Mouse (Mus musculus): Measurements from ENCODE around the gene Wnt1. TPM values are rescaled to one million over a fixed set of nuclear protein-coding genes. Genes with fewer than 3 reads are reported as not detected.
A peak's percentile ranks its signal among the peaks of the same experiment; 100 is the strongest.
"Not testable (repeated sequence)": the region's sequence is repeated elsewhere in the genome, so short reads cannot be mapped to it uniquely, and the experiment has no call there.

Wnt1 gene
- polyA plus RNA-seq, 1 experiment from 2014 or later = not detected

GRCm38 (mm10) chr15:98806071-98806808 lies 16.6 kb downstream of the Wnt1 start:
- Histone ChIP-seq H3K4me1 (ENCODE audit: control insufficient read depth, insufficient read depth, low read length) (peaks cover 51% of the 10 kb centered on the region), H3K27ac (ENCODE audit: low read depth, low read length) (no peak overlapping the region), H3K9ac (ENCODE audit: low read depth, low read length) (no peak overlapping the region), H3K4me3 (ENCODE audit: low read depth, low read length) (peak overlapping the region; percentile 41), H3K9me3 (replicated peaks; ENCODE audit: control insufficient read depth, low read length) (no peaks in the 10 kb centered on the region), H3K4me2 (peak overlapping the region; percentile 74), H3K27me3 (ENCODE audit: control insufficient read depth, insufficient read depth, low read length) (peaks cover 88% of the 10 kb centered on the region), H3K36me3 (ENCODE audit: control insufficient read depth, insufficient read depth, low read length) (peaks cover 4% of the 10 kb centered on the region; the same call in 1 of the 2 replicates)
- WGBS (ENCODE audit: insufficient replicate concordance) = 4% methylated on average over 30 of the region's 30 CpGs
- ATAC-seq (replicated peaks; ENCODE audit: insufficient number of reproducible peaks, low FRiP score, low TSS enrichment) = no peak

- Histone ChIP-seq H3K9ac (ENCODE audit: low read depth, low read length) (0 out of 2 replicates have a peak overlapping the region, but pooled peaks have one; percentile 52), H3K27me3 (ENCODE audit: control insufficient read depth, insufficient read depth, low read length) (peaks cover 80% of the 10 kb centered on the region), H3K9me3 (replicated peaks; ENCODE audit: control insufficient read depth, low read length) (no peaks in the 10 kb centered on the region), H3K27ac (ENCODE audit: low read depth, low read length) (no peak overlapping the region), H3K4me2 (peak overlapping the region; percentile 74), H3K36me3 (ENCODE audit: control insufficient read depth, insufficient read depth, low read length) (peaks cover 4% of the 10 kb centered on the region; the same call in 1 of the 2 replicates), H3K4me1 (ENCODE audit: control insufficient read depth, insufficient read depth, low read length) (peaks cover 51% of the 10 kb centered on the region), H3K4me3 (ENCODE audit: low read depth, low read length) (peak overlapping the region; percentile 41)
- no peak for ATAC-seq (replicated peaks; ENCODE audit: insufficient number of reproducible peaks, low FRiP score, low TSS enrichment)
- 1% methylated on average over 54 of the region's 58 CpGs for WGBS (ENCODE audit: insufficient replicate concordance)
Measured at GRCm38 (mm10) chr15:98806809-98807770, 17.4 kb downstream of the Wnt1 start.

DNA sequence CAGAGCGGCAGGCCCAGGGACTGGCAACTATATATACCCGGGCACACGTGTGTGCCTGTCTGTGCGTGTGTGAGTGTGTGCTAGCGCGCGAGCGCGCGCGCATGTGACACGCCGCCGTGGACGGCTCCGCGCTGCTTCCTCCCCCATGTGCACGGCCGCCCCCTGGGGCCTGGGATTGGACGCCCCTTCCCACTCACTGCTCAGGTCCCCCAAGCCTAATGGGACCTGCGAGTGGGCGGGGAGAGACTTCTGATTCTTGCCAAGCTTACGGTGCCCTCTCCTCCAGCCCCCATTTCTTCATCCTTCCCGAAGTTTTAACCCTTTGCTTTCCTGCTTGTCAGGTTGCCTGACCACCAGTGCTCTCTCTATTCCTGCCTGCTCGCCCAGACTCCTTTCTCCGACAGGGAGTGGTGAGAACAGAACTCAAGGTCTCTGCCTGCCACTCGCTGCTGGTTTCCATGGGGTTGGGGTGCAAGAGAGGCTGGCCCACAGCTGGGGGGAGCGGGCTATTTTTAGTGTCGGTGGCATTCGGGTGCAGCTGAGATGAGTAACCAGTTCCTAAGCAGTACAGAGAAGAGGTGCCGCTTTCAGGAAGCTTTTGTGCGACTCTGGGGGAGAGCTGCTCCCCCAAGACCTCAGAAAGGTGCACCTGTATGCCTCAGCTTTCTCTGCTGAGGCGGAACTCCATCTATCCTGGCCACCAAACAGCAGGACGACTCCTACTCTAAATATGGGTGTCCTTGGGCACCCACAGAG lies 18.4 kb downstream of the Wnt1 start:
- Histone ChIP-seq H3K4me2 (peak overlapping the region; percentile 74), H3K9me3 (replicated peaks; ENCODE audit: control insufficient read depth, low read length) (no peaks in the 10 kb centered on the region), H3K4me1 (ENCODE audit: control insufficient read depth, insufficient read depth, low read length) (peaks cover 48% of the 10 kb centered on the region), H3K27me3 (ENCODE audit: control insufficient read depth, insufficient read depth, low read length) (peaks cover 70% of the 10 kb centered on the region), H3K4me3 (ENCODE audit: low read depth, low read length) (peak overlapping the region; percentile 41), H3K27ac (ENCODE audit: low read depth, low read length) (no peak overlapping the region), H3K9ac (ENCODE audit: low read depth, low read length) (no peak overlapping the region), H3K36me3 (ENCODE audit: control insufficient read depth, insufficient read depth, low read length) (peaks cover 9% of the 10 kb centered on the region)
- ATAC-seq (replicated peaks; ENCODE audit: insufficient number of reproducible peaks, low FRiP score, low TSS enrichment) = peak; percentile 20; the same call in 1 of the 2 replicates
- 2% methylated on average over 25 of the region's 34 CpGs for WGBS (ENCODE audit: insufficient replicate concordance)

DNA sequence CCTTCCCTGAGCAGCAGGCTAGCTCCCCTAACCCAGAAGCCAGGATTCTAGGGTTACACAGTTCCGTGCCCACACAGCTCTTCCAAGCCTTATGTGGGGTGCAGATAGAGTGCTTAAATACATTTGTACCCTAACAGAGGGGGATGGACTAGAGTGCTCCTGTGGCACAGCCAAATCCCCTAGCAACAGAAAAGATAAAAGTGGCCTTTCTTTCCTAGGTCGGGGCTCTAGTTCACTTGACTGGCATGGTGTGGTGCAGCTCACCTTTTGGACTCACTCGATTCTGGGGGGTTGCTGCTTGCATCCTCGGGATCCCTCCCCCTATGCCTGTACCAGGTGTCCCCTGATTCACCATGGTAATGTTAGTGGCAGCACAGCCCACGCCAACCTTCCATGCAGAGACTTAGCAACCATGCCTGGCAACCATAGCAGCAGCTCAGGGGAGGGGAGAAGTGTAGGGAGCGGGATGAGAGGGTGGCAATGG lies 19.0 kb downstream of the Wnt1 start:
- Histone ChIP-seq H3K4me1 (ENCODE audit: control insufficient read depth, insufficient read depth, low read length) (peaks cover 44% of the 10 kb centered on the region), H3K4me3 (ENCODE audit: low read depth, low read length) (peak overlapping the region; percentile 41), H3K27me3 (ENCODE audit: control insufficient read depth, insufficient read depth, low read length) (peaks cover 64% of the 10 kb centered on the region), H3K4me2 (peak overlapping the region; percentile 74), H3K9ac (ENCODE audit: low read depth, low read length) (no peak overlapping the region), H3K36me3 (ENCODE audit: control insufficient read depth, insufficient read depth, low read length) (peaks cover 13% of the 10 kb centered on the region), H3K9me3 (replicated peaks; ENCODE audit: control insufficient read depth, low read length) (no peaks in the 10 kb centered on the region), H3K27ac (ENCODE audit: low read depth, low read length) (no peak overlapping the region)
- no peak for ATAC-seq (replicated peaks; ENCODE audit: insufficient number of reproducible peaks, low FRiP score, low TSS enrichment)
- WGBS (ENCODE audit: insufficient replicate concordance) = 8% methylated on average over 6 of the region's 6 CpGs

DNA sequence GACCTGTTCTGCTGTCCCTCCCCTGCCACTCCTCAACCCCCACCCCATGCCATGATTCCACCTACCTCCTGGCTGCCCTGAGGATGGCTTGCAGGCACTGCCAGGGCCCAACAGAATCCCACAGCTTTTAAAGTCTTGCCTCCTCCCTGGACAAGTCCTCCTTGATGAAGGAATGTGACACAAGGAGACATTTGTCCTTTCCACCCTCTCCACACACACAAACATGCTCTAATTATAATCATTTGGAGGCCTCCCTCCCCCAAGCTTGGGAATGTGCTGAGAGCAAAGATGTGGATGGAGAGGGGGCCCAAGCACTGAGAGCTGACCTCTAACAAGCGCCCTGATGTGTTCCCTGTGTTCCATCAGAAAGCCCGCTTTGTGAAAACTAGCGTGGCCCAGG lies 19.7 kb downstream of the Wnt1 start, which contains the start of gene Ddn:
Gene Ddn, minus strand, starts transcription at position 101 of the 400 bp plus-strand sequence.
- H3K4me3 ChIP-seq (ENCODE audit: low read depth, low read length) = peak within 1 kb of the TSS; percentile 41
- peak within 1 kb of the TSS; percentile 74 for H3K4me2 ChIP-seq
- ATAC-seq (replicated peaks; ENCODE audit: insufficient number of reproducible peaks, low FRiP score, low TSS enrichment) = no peak
- peaks cover 42% of the 10 kb centered on the region for H3K4me1 ChIP-seq (ENCODE audit: control insufficient read depth, insufficient read depth, low read length)
- H3K27ac ChIP-seq (ENCODE audit: low read depth, low read length) = no peak within 1 kb of the TSS
- peaks cover 57% of the 10 kb centered on the region for H3K27me3 ChIP-seq (ENCODE audit: control insufficient read depth, insufficient read depth, low read length)
- no peak within 1 kb of the TSS for H3K9ac ChIP-seq (ENCODE audit: low read depth, low read length)
- peaks cover 19% of the 10 kb centered on the region for H3K36me3 ChIP-seq (ENCODE audit: control insufficient read depth, insufficient read depth, low read length)
- H3K9me3 ChIP-seq (replicated peaks; ENCODE audit: control insufficient read depth, low read length) = no peaks in the 10 kb centered on the region
- 32% methylated on average over 3 of the region's 3 CpGs for WGBS (ENCODE audit: insufficient replicate concordance)

DNA sequence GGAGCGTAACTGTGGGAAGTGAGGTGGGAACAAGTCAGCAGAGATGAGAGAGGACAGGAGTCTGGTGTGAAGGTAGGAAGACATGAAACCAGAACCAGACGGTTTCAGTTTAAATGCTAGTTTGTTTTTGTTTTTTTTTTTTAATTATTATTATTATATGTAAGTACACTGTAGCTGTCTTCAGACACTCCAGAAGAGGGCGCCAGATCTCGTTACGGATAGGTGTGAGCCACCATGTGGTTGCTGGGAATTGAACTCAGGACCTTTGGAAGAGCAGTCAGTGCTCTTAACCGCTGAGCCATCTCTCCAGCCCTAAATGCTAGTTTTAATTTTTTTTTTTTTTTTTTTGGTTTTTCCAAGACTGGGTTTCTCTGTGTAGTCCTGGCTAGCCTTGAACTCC lies 20.6 kb downstream of the Wnt1 start:
- Histone ChIP-seq H3K27me3 (ENCODE audit: control insufficient read depth, insufficient read depth, low read length) (peaks cover 49% of the 10 kb centered on the region), H3K36me3 (ENCODE audit: control insufficient read depth, insufficient read depth, low read length) (peaks cover 24% of the 10 kb centered on the region), H3K4me1 (ENCODE audit: control insufficient read depth, insufficient read depth, low read length) (peaks cover 38% of the 10 kb centered on the region)
- not testable (repeated sequence) for H3K4me3 ChIP-seq (ENCODE audit: low read depth, low read length); H3K27ac ChIP-seq (ENCODE audit: low read depth, low read length); ATAC-seq (replicated peaks; ENCODE audit: insufficient number of reproducible peaks, low FRiP score, low TSS enrichment); H3K9ac ChIP-seq (ENCODE audit: low read depth, low read length); H3K9me3 ChIP-seq (replicated peaks; ENCODE audit: control insufficient read depth, low read length); H3K4me2 ChIP-seq
- 74% methylated on average over 6 of the region's 6 CpGs for WGBS (ENCODE audit: insufficient replicate concordance)

- Histone ChIP-seq H3K4me1 (ENCODE audit: control insufficient read depth, insufficient read depth, low read length) (peaks cover 16% of the 10 kb centered on the region), H3K27ac (ENCODE audit: low read depth, low read length) (no peak overlapping the region), H3K4me2 (no peak overlapping the region), H3K9me3 (replicated peaks; ENCODE audit: control insufficient read depth, low read length) (no peaks in the 10 kb centered on the region), H3K4me3 (ENCODE audit: low read depth, low read length) (no peak overlapping the region), H3K36me3 (ENCODE audit: control insufficient read depth, insufficient read depth, low read length) (peaks cover 27% of the 10 kb centered on the region), H3K27me3 (ENCODE audit: control insufficient read depth, insufficient read depth, low read length) (peaks cover 22% of the 10 kb centered on the region), H3K9ac (ENCODE audit: low read depth, low read length) (no peak overlapping the region)
- no peak for ATAC-seq (replicated peaks; ENCODE audit: insufficient number of reproducible peaks, low FRiP score, low TSS enrichment)
- WGBS (ENCODE audit: insufficient replicate concordance) = 81% methylated on average over 20 of the region's 20 CpGs
Measured at GRCm38 (mm10) chr15:98812741-98813424, 23.2 kb downstream of the Wnt1 start.
